Mouse (Mus musculus): ENCODE results near the gene Ripk1.
"Not testable (repeated sequence)": the region's sequence is repeated elsewhere in the genome, so short reads cannot be mapped to it uniquely, and the experiment has no call there.

The Ripk1 gene

DNA sequence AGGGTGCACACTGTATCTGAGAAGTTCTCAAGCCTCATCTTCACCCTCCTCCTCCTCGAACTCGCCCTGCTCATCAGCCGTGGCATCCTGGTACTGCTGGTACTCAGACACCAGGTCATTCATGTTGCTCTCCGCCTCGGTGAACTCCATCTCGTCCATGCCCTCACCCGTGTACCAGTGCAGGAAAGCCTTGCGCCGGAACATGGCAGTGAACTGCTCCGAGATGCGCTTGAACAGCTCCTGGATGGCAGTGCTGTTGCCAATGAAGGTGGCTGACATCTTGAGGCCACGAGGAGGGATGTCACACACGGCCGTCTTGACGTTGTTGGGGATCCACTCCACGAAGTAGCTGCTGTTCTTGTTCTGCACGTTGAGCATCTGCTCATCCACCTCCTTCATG, 72.3 kb downstream of the Ripk1 start:
- not testable (repeated sequence) for ATAC-seq (ENCODE audit: insufficient number of reproducible peaks, low FRiP score, low TSS enrichment)

DNA sequence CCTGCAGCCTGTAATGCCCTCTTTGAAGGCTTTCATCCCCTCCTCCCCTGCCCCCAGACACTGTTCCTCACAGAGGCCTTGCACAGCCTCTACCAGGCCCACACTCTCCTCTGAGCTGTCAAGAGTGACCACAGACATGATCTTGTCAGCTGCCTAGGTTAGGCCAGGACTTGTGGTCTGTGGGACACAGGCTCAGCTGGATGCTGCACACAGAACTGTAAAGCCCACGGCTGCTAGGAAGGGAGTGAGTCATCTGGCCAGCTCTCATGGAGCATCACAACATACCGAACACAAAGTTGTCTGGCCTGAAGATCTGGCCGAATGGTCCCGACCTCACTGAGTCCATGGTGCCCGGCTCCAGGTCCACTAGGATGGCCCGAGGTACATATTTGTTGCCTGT, 73.7 kb downstream of the Ripk1 start:
- ATAC-seq (ENCODE audit: insufficient number of reproducible peaks, low FRiP score, low TSS enrichment): not testable (repeated sequence)

DNA sequence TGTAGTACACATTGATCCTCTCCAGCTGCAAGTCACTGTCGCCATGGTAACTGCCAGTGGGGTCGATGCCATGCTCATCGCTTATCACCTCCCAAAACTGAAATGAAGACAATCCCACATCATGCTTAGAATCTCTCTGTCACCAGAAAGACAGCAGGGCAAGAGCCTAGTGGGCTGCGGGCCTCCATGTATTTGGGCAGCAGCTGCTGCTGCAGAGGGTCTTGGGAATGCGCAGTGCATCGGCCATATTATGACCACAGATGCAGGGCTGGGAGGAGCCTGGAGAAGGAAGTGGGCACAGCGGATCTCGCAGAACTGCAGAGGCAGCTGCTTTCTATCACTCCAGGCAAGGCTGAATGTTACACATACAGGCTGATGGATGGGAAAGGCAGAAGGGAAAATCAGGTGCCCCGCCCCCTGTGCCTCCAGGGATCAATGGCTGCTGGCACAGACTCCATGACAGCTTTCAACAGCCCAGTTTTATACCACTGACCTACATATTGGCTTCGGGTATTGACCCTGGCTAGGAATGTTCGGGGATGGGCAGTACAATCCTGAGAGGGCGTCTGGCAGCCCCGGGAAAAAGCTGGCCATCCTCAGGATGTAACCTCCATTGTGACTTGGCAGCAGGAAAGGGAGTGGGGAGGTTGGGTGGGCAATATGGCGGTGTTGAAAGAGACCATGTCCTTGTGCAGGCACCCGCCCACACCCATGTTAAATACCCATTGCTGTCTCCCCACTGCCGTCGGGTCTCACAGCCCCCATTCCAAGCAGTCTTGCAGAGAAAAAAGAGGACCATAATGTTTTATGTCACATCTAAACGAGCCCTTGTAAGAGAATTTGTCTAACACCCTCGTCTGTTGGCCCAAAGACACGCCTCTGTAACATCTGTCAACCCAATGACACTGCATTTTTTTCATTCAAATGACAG, 74.7 kb downstream of the Ripk1 start:
- ATAC-seq (ENCODE audit: insufficient number of reproducible peaks, low FRiP score, low TSS enrichment): no peak

DNA sequence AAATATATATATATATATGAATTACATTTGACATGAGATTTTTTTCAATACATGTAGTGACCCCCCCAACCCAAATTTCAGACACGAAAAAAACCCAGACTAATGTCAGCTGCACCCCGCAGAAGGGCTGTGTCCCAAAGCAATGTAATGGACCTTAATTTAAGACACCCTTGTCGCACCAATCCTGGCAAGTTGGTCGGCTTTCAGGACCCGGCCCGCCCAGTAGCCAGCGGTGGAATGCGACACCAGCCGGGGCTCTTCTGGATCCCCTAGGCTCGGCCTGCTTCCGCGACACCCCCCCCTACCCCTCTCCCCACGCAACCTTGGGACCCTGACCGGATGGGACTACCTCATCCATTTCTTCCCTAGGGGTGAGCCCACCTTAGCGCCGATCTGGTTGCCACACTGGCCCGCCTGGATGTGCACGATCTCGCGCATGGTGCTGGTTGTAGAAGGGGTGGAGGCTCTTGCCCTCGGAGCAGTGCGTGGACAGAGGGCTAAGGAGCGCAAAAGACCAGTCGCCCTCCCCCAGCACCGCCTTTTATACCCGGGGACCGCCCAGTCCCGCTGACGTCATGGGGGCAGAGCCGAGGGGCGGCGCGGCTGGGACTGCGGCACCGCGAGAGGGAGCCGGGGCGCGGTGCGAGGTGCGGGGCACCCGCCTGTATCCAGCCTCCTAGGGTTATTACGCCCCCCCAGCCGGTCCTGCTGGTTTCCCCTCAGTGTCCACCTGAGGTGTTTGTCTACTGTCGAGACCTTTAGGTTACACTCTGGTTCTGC, 75.5 kb downstream of the Ripk1 start, which contains the start of gene Tubb2a:
Gene Tubb2a (minus strand): TSS at position 516 of the 780 bp plus-strand sequence.
- ATAC-seq (ENCODE audit: insufficient number of reproducible peaks, low FRiP score, low TSS enrichment): peak; percentile 87

DNA sequence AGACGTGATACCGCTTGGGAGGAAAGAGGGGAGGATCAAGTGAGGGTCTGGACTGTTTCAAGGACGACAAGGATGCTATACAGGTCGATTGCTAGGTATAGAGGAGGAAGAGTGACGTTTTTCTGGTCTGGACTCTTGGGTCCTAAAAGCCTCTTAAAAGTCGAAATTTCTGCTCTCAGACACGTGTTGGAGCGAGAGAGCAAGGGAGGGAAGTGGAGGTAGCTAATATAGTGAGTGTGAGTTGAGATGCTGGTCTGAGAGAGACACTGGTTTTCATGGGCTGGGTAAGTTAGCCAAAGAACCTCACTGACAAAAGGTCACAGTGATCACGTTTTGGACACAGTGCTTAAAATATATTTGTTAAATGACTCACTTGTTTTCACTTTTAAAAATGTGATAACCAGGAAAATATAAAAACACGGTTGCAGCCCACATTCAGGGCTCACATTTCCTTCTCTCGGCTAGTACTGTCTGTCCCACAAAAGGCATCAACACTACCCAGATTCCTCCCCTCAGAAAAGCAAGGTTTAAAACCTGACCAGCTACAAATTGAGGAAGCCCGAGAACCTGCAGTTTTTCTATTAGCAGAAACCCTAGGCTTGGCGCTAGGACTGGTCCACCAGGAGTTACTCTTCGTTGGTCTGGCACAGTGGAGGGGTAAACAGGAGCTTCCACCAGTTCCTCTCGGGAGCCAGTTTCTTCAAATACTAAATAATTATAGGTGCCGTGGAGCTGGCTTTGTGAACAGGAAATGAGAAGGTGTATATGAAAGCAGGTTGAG, 76.5 kb downstream of the Ripk1 start:
- no peak for ATAC-seq (ENCODE audit: insufficient number of reproducible peaks, low FRiP score, low TSS enrichment)

DNA sequence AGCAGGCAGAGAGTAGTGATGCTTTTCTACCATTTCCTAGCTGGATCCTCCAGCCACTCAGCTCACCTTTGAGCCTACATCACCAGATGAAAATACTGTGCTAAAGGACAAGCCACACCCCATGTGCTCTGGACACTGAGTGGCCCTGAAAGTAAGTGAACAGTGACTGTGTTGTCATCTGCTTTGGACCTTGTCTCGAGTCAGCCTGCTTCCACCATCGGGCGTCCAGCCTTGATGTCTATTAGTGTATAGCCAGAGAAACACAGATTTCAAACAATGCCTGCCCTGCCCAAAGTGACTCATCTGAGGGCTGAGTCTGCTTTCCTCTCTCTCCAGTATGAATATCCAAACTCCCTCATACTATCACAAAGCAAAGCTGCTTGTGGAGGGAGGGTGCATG, 77.6 kb downstream of the Ripk1 start:
- no peak for ATAC-seq (ENCODE audit: insufficient number of reproducible peaks, low FRiP score, low TSS enrichment)

DNA sequence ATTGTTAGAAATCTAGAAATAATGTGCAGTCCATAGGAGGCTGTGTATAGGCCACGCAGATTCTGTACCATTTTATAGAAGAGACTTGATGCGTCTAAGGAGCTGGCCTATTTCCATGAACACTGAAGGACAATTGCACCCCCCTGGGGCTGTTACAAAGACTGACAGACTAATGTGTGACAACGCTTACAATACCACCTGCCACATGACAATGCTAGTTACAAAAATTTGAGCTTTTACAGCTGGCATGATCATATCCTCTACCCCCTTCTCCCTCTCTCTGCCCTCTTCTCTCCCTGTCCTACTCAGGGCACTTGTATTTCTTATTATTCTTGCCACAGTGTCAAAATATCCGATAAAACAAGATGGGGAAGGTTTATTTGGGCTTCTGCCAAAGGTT, 79.8 kb downstream of the Ripk1 start:
- no peak for ATAC-seq (ENCODE audit: insufficient number of reproducible peaks, low FRiP score, low TSS enrichment)

DNA sequence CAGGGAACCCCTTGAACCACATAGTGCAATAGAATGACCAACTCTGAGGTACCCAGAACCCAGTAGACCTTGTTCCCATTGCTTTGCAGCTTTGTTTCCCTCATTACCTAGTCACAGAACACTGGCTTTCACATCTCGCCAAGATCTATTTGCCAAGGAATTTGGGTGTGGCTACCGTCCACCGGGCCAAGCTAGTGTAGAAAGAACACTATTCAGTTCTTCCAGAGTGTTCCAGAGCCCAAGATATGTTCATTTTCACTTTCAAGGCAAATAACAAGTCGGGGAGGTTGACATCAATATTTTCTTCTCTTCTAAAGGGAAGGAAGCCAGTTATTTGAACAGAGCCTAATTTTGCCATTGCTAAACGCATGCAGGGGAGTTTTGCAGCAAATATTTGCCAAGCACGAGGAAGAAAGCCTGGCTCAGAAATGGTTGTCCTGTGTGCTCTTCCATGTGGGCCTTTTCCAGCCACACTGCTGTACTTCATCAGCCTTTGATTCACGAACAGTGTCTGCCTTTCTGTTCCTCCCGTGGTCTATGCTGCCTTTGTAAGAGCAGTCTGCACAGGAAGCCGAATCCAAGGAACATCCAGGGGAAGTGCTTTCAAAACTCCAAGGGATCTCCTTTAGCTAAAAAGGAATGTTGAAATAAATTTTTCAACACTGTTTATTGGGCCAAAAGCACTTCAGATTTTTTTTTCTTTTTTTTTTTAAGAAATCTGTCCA, 82.0 kb downstream of the Ripk1 start:
- ATAC-seq (ENCODE audit: insufficient number of reproducible peaks, low FRiP score, low TSS enrichment): no peak
